In genomic region chr6:147042291-147043290, GRCm38 (mm10) we compare ENCODE assay signal across 1 mouse cellular context.
TF ChIP-seq lines count a peak whose summit lies in the region.

Mrps35 (plus strand) TSS chr6:147042764.

TF ChIP-seq in CH12.LX, 34 proteins besides CTCF, POLR2A, EP300 and RAD21 (continued from another document):
- TF ChIP-seq MAZ (IDR thresholded peaks at IDR 0.05; ENCODE audit: low read depth, low read length): 0 out of 2 replicates have a peak, but pooled peaks have one; percentile 57
- TF ChIP-seq GABPA (IDR thresholded peaks at IDR 0.05; ENCODE audit: insufficient replicate concordance, low read depth, low read length): no peak
- peak; percentile 62 for TF ChIP-seq SIN3A (IDR thresholded peaks at IDR 0.05; ENCODE audit: low read length)
- TF ChIP-seq ZKSCAN1 (IDR thresholded peaks at IDR 0.05; ENCODE audit: borderline replicate concordance, low read depth, low read length): no peak
- no peak for TF ChIP-seq MAFK (IDR thresholded peaks at IDR 0.05; ENCODE audit: insufficient replicate concordance, low read length)
- peak; percentile 92 for TF ChIP-seq TCF12 (IDR thresholded peaks at IDR 0.05; ENCODE audit: low read depth, low read length)
- TF ChIP-seq UBTF (IDR thresholded peaks at IDR 0.05; ENCODE audit: low read depth, low read length): no peak
- no peak for TF ChIP-seq ZNF384 (IDR thresholded peaks at IDR 0.05; ENCODE audit: low read depth, low read length)
- TF ChIP-seq RCOR1 (conservative IDR thresholded peaks at IDR 0.05; ENCODE audit: low read depth, low read length): no peak; the same call in 1 of the 2 replicates
- peak; percentile 88 for TF ChIP-seq ELF1 (IDR thresholded peaks at IDR 0.05; ENCODE audit: low read depth, low read length)
- no peak for TF ChIP-seq USF1 (IDR thresholded peaks at IDR 0.05; ENCODE audit: low read depth, low read length)
- TF ChIP-seq ZC3H11A (IDR thresholded peaks at IDR 0.05; ENCODE audit: low read depth, low read length): no peak
- peak; percentile 77 for TF ChIP-seq MEF2A (IDR thresholded peaks at IDR 0.05; ENCODE audit: borderline replicate concordance, low read depth, low read length)
- peak; percentile 58; the same call in 1 of the 2 replicates for TF ChIP-seq IRF4 (IDR thresholded peaks at IDR 0.05; ENCODE audit: low read depth, low read length)
- peak; percentile 90 for TF ChIP-seq NELFE (IDR thresholded peaks at IDR 0.05; ENCODE audit: low read depth, low read length)
- TF ChIP-seq KAT2A (IDR thresholded peaks at IDR 0.05; ENCODE audit: insufficient replicate concordance, low read length): peak; percentile 77; the same call in 1 of the 2 replicates
TF ChIP-seq in CH12.LX: peak in this region for 17.
